ENCODE assay signal across 8 mouse cellular contexts in genomic region chr5:112265515-112265914, GRCm38 (mm10). TPM values are rescaled to one million over a fixed set of nuclear protein-coding genes. Genes with fewer than 3 reads are reported as not detected.
DNase-seq lines count a peak whose midpoint lies in the region; ATAC-seq lines count a peak whose summit lies in the region.

No protein-coding gene starts in this region.

- no peaks in the 10 kb centered on the region for H3K27me3 ChIP-seq in kidney, embryonic 16.5 days (ENCODE audit: insufficient read depth, low read length)
- peaks cover 66% of the 10 kb centered on the region for H3K27me3 ChIP-seq in limb, embryonic 12.5 days

- no peaks in the 10 kb centered on the region for H3K9me3 ChIP-seq in kidney, embryonic 16.5 days (ENCODE audit: low read length)
- no peaks in the 10 kb centered on the region for H3K9me3 ChIP-seq in limb, embryonic 12.5 days

- H3K9ac ChIP-seq in kidney, embryonic 16.5 days (replicated peaks; ENCODE audit: low read length), result no peak overlapping the region
- no peak overlapping the region for H3K9ac ChIP-seq in limb, embryonic 12.5 days (replicated peaks)

- H3K4me3 ChIP-seq in kidney, embryonic 16.5 days (ENCODE audit: low read length), result no peak overlapping the region
- no peak overlapping the region for H3K4me3 ChIP-seq in brown adipose tissue, adult 24 weeks (ENCODE audit: insufficient read depth, low read depth, low read length)
- H3K4me3 ChIP-seq in limb, embryonic 12.5 days (replicated peaks), result peak overlapping the region; percentile 12; the same call in 1 of the 2 replicates

- H3K4me1 ChIP-seq in kidney, embryonic 16.5 days (ENCODE audit: insufficient read depth, low read length), result peaks cover 14% of the 10 kb centered on the region
- H3K4me1 ChIP-seq in brown adipose tissue, adult 24 weeks (ENCODE audit: control insufficient read depth, insufficient read depth, insufficient read length, low read length), result no peaks in the 10 kb centered on the region
- H3K4me1 ChIP-seq in limb, embryonic 12.5 days (replicated peaks), result peaks cover 10% of the 10 kb centered on the region

- peak overlapping the region; percentile 29 for H3K4me2 ChIP-seq in kidney, embryonic 16.5 days (replicated peaks; ENCODE audit: low read depth, low read length)
- H3K4me2 ChIP-seq in limb, embryonic 12.5 days, result peak overlapping the region; percentile 49

- peak; percentile 64 for ATAC-seq in kidney, embryonic 16.5 days (ENCODE audit: low FRiP score, low TSS enrichment)
- peak; percentile 63; the same call in 1 of the 2 replicates for ATAC-seq in limb, embryonic 12.5 days (ENCODE audit: insufficient number of reproducible peaks, insufficient read depth, low FRiP score, low TSS enrichment, low read depth)
- peak; percentile 78 for ATAC-seq in monocyte, adult 5-6 weeks (replicated peaks; ENCODE audit: insufficient number of reproducible peaks, low FRiP score, low TSS enrichment, poor library complexity, severe bottlenecking)

- H3K36me3 ChIP-seq in kidney, embryonic 16.5 days (ENCODE audit: insufficient read depth, low read length), result no peaks in the 10 kb centered on the region
- no peaks in the 10 kb centered on the region for H3K36me3 ChIP-seq in limb, embryonic 12.5 days

- no peak overlapping the region for H3K27ac ChIP-seq in kidney, embryonic 16.5 days (ENCODE audit: low read length)
- H3K27ac ChIP-seq in brown adipose tissue, adult 24 weeks (replicated peaks; ENCODE audit: low read depth, low read length), result peak overlapping the region; percentile 48; the same call in 1 of the 2 replicates
- no peak overlapping the region for H3K27ac ChIP-seq in limb, embryonic 12.5 days

- DNase-seq in kidney, adult 8-10 months, result no peak
- no peak for DNase-seq in testis, postnatal 10 days (ENCODE audit: low spot score)
- no peak for DNase-seq in left cerebral cortex, adult 18-20 months (ENCODE audit: low spot score in 2 of 2)
- DNase-seq in thymus, postnatal 25 days, result no peak

- 10% methylated on average over 10 of the region's 10 CpGs for WGBS in kidney, embryonic 16.5 days
- 5% methylated on average over 10 of the region's 10 CpGs for WGBS in limb, embryonic 12.5 days

RNA-seq across cellular contexts. Expression of gene Crybb1, which starts 9.9 kb away (rescaled TPM):
- 2.7 and 4.0 TPM in 2 replicates for polyA plus RNA-seq in kidney, embryonic 16.5 days (2015; fragmentation: Nextera tagmentation; extraction: Ambion mirVana)
- polyA plus RNA-seq in brown adipose tissue, adult 24 weeks (2012; ENCODE audit: insufficient read depth, insufficient read length, missing spikeins), result not detected in 2 replicates
- polyA plus RNA-seq in limb, embryonic 12.5 days (2016; fragmentation: Nextera tagmentation; extraction: Ambion mirVana), result 0.28 and 0.67 TPM in 2 replicates
- not detected in 3 replicates for total RNA-seq in monocyte, adult 5-6 weeks (2017)
- total RNA-seq in left cerebral cortex, adult 18-20 months (2021), result 1 to 10 TPM; 5.9 to 8.5 TPM

RNA-seq across cellular contexts. Expression of gene Tpst2, which starts 11.0 kb away (rescaled TPM):
- 65.8 and 68.7 TPM in 2 replicates for polyA plus RNA-seq in kidney, embryonic 16.5 days (2015; fragmentation: Nextera tagmentation; extraction: Ambion mirVana)
- polyA plus RNA-seq in brown adipose tissue, adult 24 weeks (2012; ENCODE audit: insufficient read depth, insufficient read length, missing spikeins), result 23.8 and 30.1 TPM in 2 replicates
- polyA plus RNA-seq in limb, embryonic 12.5 days (2016; fragmentation: Nextera tagmentation; extraction: Ambion mirVana), result 34.3 and 35.9 TPM in 2 replicates
- 60.8 to 104 TPM (median 99.4 TPM) in 3 replicates for total RNA-seq in monocyte, adult 5-6 weeks (2017)
- 10 to 100 TPM; 29.6 to 39.3 TPM for total RNA-seq in left cerebral cortex, adult 18-20 months (2021)

RNA-seq across cellular contexts. Expression of gene Cryba4, which starts 13.2 kb away (rescaled TPM):
- 0.58 and 0.81 TPM in 2 replicates for polyA plus RNA-seq in kidney, embryonic 16.5 days (2015; fragmentation: Nextera tagmentation; extraction: Ambion mirVana)
- polyA plus RNA-seq in brown adipose tissue, adult 24 weeks (2012; ENCODE audit: insufficient read depth, insufficient read length, missing spikeins), result not detected in 2 replicates
- polyA plus RNA-seq in limb, embryonic 12.5 days (2016; fragmentation: Nextera tagmentation; extraction: Ambion mirVana), result 0.59 and 0.64 TPM in 2 replicates
- total RNA-seq in monocyte, adult 5-6 weeks (2017), result 1.8 to 2.1 TPM in 2 of 3 replicates, not detected in the other
- total RNA-seq in left cerebral cortex, adult 18-20 months (2021), result 1 to 10 TPM in 1 of 2 experiments, not detected in 1; 1.0 TPM
